Mouse (Mus musculus) heart, adult 18-20 months (tissue): ENCODE results near the gene Gk5. TPM values are rescaled to one million over a fixed set of nuclear protein-coding genes. Genes with fewer than 3 reads are reported as not detected.

Experiments
- DNase-seq, 2 experiments: peaks; one replicate each; pipeline ENCODE4 v3.0.0; 2021 to 2022; ENCODE audit warnings: mixed read lengths in 1 of 2
- total RNA-seq, 2 experiments: library from RNA; stranded (reverse); gene quantifications; 2 replicates each; pipeline ENCODE4 v1.2.3; 2021

The Gk5 gene
- total RNA-seq, 2 experiments from 2014 or later, result 1.7 to 2.4 TPM

GRCm38 (mm10) chr9:96223302-96223701 is 104.1 kb downstream of the Gk5 start:
- peak; percentile 54 to 61 for DNase-seq

- no peak for DNase-seq
Observed at GRCm38 (mm10) chr9:96228285-96228684, 109.1 kb downstream of the Gk5 start.

GRCm38 (mm10) chr9:96230271-96230670 is 111.1 kb downstream of the Gk5 start:
- DNase-seq, result no peak

Other genes with a start within 250 kb of the Gk5 start
- 10 to 100 TPM; 13.6 to 20.6 TPM for gene Xrn1, start 164.6 kb upstream of the Gk5 start, total RNA-seq
- 10 to 100 TPM; 75.3 to 89.2 TPM for gene Tfdp2, start 76.9 kb downstream of the Gk5 start, total RNA-seq
- gene Atp1b3, start 245.1 kb downstream of the Gk5 start, total RNA-seq, result 10 to 100 TPM; 51.6 to 63.6 TPM